Mouse (Mus musculus): ENCODE measurements at regions not wholly inside any gene's neighbourhood (a gene's known extent, or its start where the extent isn't known, plus 50 kb on each side); places are given as distances from the start of the nearest gene placed in this dataset.

DNA sequence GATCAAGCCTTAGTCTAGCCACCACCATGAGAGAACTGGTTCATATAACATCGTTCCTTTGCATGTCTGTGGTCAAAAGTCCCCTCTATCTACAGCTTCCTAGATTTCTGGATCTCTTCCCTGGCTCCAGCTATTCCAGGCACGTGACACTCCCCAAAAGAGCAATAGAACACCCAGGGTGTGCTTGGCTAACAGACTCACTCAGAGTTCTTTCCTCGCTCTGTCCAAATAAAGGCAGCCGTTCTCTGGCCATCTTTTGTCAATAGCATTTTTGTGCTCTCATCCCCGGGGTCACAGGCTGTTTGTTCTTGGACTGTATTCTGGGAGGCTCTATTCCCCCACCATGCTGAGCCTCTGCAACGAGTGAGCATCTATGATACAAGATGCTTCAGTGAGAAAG lies 87.3 kb upstream of the Nckap5 start:
- no peak for DNase-seq (ENCODE audit: low spot score)

DNA sequence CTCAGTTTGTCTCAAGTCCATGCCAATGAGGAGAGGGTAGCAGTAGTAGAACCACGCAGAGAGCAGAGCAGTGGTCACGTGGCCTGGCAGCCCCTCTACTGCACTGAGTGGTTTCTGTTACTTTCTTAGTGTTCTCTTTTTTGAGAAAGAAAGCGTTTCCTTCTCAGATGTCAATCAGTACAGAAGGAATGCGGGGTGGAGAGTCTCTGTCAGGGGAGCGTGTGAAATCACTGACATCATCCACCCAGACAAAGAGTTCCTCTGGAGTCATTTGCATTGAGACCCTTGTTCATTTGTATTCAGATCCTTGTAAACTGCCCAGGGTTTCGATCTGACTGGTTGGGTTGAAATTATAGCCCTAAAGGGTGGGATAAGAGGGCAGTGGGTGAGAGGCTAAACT lies 85.8 kb upstream of the Nckap5 start:
- no peak for DNase-seq (ENCODE audit: low spot score)

DNA sequence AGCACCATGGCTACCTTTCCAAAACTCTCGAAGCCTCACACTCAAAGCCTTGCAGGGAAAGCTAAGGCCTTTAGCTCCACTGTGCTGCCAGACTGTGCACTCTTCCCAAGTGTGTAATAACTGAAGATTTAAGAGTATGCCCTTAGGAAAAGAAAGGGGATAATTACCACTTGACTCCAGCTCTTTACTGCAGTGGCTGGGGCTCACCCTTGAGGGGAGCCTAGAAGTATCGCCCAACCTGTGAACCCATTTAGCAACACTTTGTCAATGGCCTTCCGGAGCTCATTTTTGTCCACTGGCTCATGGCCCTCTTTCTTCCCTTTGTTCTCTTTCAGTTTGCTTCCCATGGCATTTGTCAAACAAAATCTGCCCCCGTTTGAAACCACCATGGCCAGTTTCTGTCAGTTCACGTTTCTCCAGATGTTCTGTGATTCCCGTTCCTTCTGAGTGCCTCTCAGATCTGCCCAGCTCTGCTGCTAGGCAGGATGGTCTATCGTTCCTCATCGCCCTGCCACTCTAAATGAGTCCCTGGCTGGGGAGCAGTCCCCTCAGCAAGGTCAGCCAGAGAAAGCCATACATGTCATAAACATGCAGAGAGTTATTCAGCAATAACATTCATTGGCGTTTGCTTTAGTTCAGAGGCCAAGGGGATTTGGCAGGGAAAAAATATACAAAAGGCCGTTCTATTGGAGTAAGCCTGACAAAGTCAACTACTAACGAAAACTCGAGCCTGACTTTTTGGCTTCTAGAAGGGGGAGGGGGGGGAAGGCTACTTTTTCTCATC lies 80.9 kb upstream of the Nckap5 start:
- no peak for DNase-seq (ENCODE audit: low spot score)

DNA sequence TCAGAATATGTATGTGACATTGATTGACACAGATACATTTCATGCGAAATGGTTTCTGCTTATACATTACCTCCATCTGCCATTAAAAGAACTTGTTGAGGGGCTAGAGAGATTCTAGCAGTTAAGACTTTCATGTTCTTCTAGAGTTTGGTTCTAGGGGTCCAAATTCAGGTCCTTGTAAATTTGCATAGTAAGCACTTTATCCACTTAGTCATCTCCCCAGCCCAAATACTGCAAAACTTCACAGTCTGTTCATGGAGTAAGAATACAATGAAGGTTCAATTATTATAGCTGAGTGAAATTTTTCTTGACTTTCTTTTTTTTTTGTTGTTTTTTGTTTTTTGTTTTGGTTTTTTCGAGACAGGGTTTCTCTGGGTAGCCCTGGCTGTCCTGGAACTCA lies 76.8 kb upstream of the Nckap5 start:
- no peak for DNase-seq (ENCODE audit: low spot score)

DNA sequence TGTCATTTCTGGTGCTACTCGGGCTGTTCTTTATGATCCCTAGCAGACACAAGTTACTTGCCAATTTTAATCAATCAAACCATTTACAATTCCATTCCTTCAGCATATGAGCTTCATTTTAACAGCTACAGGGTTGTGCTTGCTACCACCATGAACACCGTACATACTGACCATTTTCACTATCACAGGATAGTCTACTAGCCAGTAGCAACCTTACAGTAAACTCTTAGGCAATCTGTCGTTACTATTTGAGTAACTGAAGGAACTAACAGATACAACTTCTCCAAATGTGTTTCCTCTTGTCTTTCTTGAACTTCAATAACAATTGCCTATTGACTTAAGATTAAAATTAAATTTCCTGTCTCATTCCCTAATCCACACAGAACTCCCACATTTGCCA lies 67.9 kb upstream of the Nckap5 start:
- no peak for DNase-seq (ENCODE audit: low spot score)

DNA sequence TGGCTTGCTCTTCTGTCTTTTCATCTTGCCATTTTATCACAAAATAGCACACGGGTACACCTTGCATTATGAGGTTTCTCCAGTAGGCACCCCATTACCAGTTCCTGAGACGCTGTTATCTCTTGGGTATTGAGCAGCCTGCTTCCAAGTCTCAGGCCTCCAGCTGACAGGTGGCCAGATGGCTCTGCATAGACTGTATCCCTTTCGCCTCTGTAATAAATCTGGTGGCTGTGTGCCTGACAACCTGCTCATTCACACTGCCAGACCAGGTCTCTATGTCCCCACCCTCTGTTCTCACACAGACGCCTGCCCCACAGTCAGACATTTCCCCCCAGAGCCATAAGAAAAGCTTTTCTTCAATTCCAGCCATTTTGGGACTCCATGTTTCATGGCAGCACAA lies 66.3 kb upstream of the Nckap5 start:
- DNase-seq (ENCODE audit: low spot score): no peak

DNA sequence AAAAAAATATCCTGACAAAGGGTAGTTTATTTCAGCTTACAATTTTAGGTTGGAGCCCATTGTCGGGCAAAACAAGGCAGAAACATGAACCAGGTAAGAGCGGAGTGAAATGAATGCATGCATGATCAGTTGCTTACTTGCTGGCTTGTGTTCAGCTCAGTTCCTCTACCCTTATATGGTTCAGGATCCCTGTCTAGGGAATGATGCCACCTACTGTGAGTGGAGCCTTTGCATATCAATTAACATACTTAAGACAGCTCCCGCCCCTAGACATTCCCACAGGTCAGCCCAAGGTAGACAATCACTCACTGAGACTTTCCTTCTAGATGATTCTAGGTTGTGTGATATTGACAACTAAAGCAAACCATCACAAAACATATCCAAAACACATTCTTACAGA lies 50.2 kb upstream of the Nckap5 start:
- no peak for DNase-seq (ENCODE audit: low spot score)

All from ovary, adult 18-20 months (tissue).